Mouse (Mus musculus) heart, postnatal 0 days (tissue): ENCODE measurements around the gene Chn2.

Experiments
- CTCF ChIP-seq: IDR thresholded peaks from 2 replicates; pipeline ENCODE4 v1.5.1; 2016; ENCODE audit warnings: antibody characterized with exemption, control low read depth, low read depth
- EP300 ChIP-seq: IDR thresholded peaks from 2 replicates; pipeline ENCODE4 v1.6.1; 2016; ENCODE audit warnings: antibody characterized with exemption, low read depth

GRCm38 (mm10) chr6:54278613-54279012 lies 239.3 kb downstream of the Chn2 start:
- TF ChIP-seq CTCF (no peak), EP300 (no peak)
